Mouse (Mus musculus): ENCODE data around the gene Eps8l1. TPM values are rescaled to one million over a fixed set of nuclear protein-coding genes. Genes with fewer than 3 reads are reported as not detected.
"Not testable (repeated sequence)": the region's sequence is repeated elsewhere in the genome, so short reads cannot be mapped to it uniquely, and the experiment has no call there.

Eps8l1 gene
- not detected in 2 replicates for polyA plus RNA-seq (2012)

- H3K36me3 ChIP-seq (ENCODE audit: control insufficient read depth), result no peaks in the 10 kb centered on the region
- TF ChIP-seq GATA1 (IDR thresholded peaks at IDR 0.05; ENCODE audit: low read length) (no peak), TAL1 (IDR thresholded peaks at IDR 0.05; ENCODE audit: low read length) (no peak)
- no peaks in the 10 kb centered on the region; the same call in 1 of the 2 replicates for H3K4me1 ChIP-seq (ENCODE audit: control insufficient read depth)
- peaks cover 8% of the 10 kb centered on the region for H3K27me3 ChIP-seq (ENCODE audit: control insufficient read depth)
- no peaks in the 10 kb centered on the region for H3K9me3 ChIP-seq (ENCODE audit: control insufficient read depth, low read length)
- H3K4me3 ChIP-seq (replicated peaks), result no peak within 1 kb of the TSS
These were observed at the start of gene Eps8l1 for GRCm38 (mm10) chr7:4460576-4461434. TSS of gene Eps8l1 (plus strand) at chr7:4460674.

GRCm38 (mm10) chr7:4412406-4412805 is 48.1 kb upstream of the Eps8l1 start:
- not testable (repeated sequence) for H3K36me3 ChIP-seq (ENCODE audit: control insufficient read depth); H3K4me1 ChIP-seq (ENCODE audit: control insufficient read depth); H3K9me3 ChIP-seq (ENCODE audit: control insufficient read depth, low read length); H3K4me3 ChIP-seq (replicated peaks); H3K27me3 ChIP-seq (ENCODE audit: control insufficient read depth)

- H3K27me3 ChIP-seq (ENCODE audit: control insufficient read depth), result no peaks in the 10 kb centered on the region
- H3K36me3 ChIP-seq (ENCODE audit: control insufficient read depth), result no peaks in the 10 kb centered on the region
- no peak overlapping the region for H3K4me3 ChIP-seq (replicated peaks)
- H3K9me3 ChIP-seq (ENCODE audit: control insufficient read depth, low read length), result no peaks in the 10 kb centered on the region
- H3K4me1 ChIP-seq (ENCODE audit: control insufficient read depth), result no peaks in the 10 kb centered on the region
- TF ChIP-seq GATA1 (IDR thresholded peaks at IDR 0.05; ENCODE audit: low read length) (no peak), TAL1 (IDR thresholded peaks at IDR 0.05; ENCODE audit: low read length) (no peak)
These were observed 40.8 kb upstream of the Eps8l1 start for GRCm38 (mm10) chr7:4419681-4420080.

GRCm38 (mm10) chr7:4420230-4420629 is 40.2 kb upstream of the Eps8l1 start:
- no peaks in the 10 kb centered on the region for H3K4me1 ChIP-seq (ENCODE audit: control insufficient read depth)
- H3K27me3 ChIP-seq (ENCODE audit: control insufficient read depth), result no peaks in the 10 kb centered on the region
- TF ChIP-seq GATA1 (IDR thresholded peaks at IDR 0.05; ENCODE audit: low read length) (no peak), TAL1 (IDR thresholded peaks at IDR 0.05; ENCODE audit: low read length) (no peak)

GRCm38 (mm10) chr7:4427161-4427912 is 33.1 kb upstream of the Eps8l1 start:
- peaks cover 31% of the 10 kb centered on the region for H3K36me3 ChIP-seq (ENCODE audit: control insufficient read depth)

More at GRCm38 (mm10) chr7:4420230-4420629, 40.2 kb upstream of the Eps8l1 start:
- H3K9me3 ChIP-seq (ENCODE audit: control insufficient read depth, low read length), result no peaks in the 10 kb centered on the region
- H3K4me3 ChIP-seq (replicated peaks), result no peak overlapping the region
- no peaks in the 10 kb centered on the region for H3K36me3 ChIP-seq (ENCODE audit: control insufficient read depth)

GRCm38 (mm10) chr7:4430246-4430844 is 30.1 kb upstream of the Eps8l1 start:
- Histone ChIP-seq H3K4me3 (replicated peaks) (no peak overlapping the region), H3K4me1 (ENCODE audit: control insufficient read depth) (no peaks in the 10 kb centered on the region), H3K36me3 (ENCODE audit: control insufficient read depth) (peaks cover 46% of the 10 kb centered on the region), H3K9me3 (ENCODE audit: control insufficient read depth, low read length) (peaks cover 2% of the 10 kb centered on the region; the same call in 1 of the 2 replicates), H3K27me3 (ENCODE audit: control insufficient read depth) (no peaks in the 10 kb centered on the region)
- TF ChIP-seq GATA1 (IDR thresholded peaks at IDR 0.05; ENCODE audit: low read length) (no peak), TAL1 (IDR thresholded peaks at IDR 0.05; ENCODE audit: low read length) (no peak)

More at GRCm38 (mm10) chr7:4427161-4427912, 33.1 kb upstream of the Eps8l1 start:
- H3K27me3 ChIP-seq (ENCODE audit: control insufficient read depth), result no peaks in the 10 kb centered on the region
- no peak overlapping the region for H3K4me3 ChIP-seq (replicated peaks)
- H3K9me3 ChIP-seq (ENCODE audit: control insufficient read depth, low read length), result peaks cover 2% of the 10 kb centered on the region; the same call in 1 of the 2 replicates
- no peaks in the 10 kb centered on the region for H3K4me1 ChIP-seq (ENCODE audit: control insufficient read depth)
- no peak for TF ChIP-seq GATA1 (IDR thresholded peaks at IDR 0.05; ENCODE audit: low read length)
- TF ChIP-seq TAL1 (IDR thresholded peaks at IDR 0.05; ENCODE audit: low read length), result no peak

GRCm38 (mm10) chr7:4431548-4431947 is 28.9 kb upstream of the Eps8l1 start:
- no peaks in the 10 kb centered on the region for H3K27me3 ChIP-seq (ENCODE audit: control insufficient read depth)
- H3K36me3 ChIP-seq (ENCODE audit: control insufficient read depth), result peaks cover 51% of the 10 kb centered on the region
- no peak overlapping the region for H3K4me3 ChIP-seq (replicated peaks)
- H3K9me3 ChIP-seq (ENCODE audit: control insufficient read depth, low read length), result peaks cover 2% of the 10 kb centered on the region; the same call in 1 of the 2 replicates
- H3K4me1 ChIP-seq (ENCODE audit: control insufficient read depth), result no peaks in the 10 kb centered on the region
- TF ChIP-seq TAL1 (IDR thresholded peaks at IDR 0.05; ENCODE audit: low read length) (no peak), GATA1 (IDR thresholded peaks at IDR 0.05; ENCODE audit: low read length) (no peak)

GRCm38 (mm10) chr7:4432026-4432425 is 28.4 kb upstream of the Eps8l1 start:
- H3K27me3 ChIP-seq (ENCODE audit: control insufficient read depth), result no peaks in the 10 kb centered on the region
- H3K4me1 ChIP-seq (ENCODE audit: control insufficient read depth), result no peaks in the 10 kb centered on the region
- peaks cover 54% of the 10 kb centered on the region for H3K36me3 ChIP-seq (ENCODE audit: control insufficient read depth)
- no peak overlapping the region for H3K4me3 ChIP-seq (replicated peaks)
- TF ChIP-seq GATA1 (IDR thresholded peaks at IDR 0.05; ENCODE audit: low read length), result no peak
- no peak for TF ChIP-seq TAL1 (IDR thresholded peaks at IDR 0.05; ENCODE audit: low read length)
- peaks cover 2% of the 10 kb centered on the region; the same call in 1 of the 2 replicates for H3K9me3 ChIP-seq (ENCODE audit: control insufficient read depth, low read length)

- Histone ChIP-seq H3K4me1 (ENCODE audit: control insufficient read depth) (no peaks in the 10 kb centered on the region), H3K9me3 (ENCODE audit: control insufficient read depth, low read length) (no peaks in the 10 kb centered on the region), H3K36me3 (ENCODE audit: control insufficient read depth) (peaks cover 44% of the 10 kb centered on the region), H3K4me3 (replicated peaks) (no peak overlapping the region), H3K27me3 (ENCODE audit: control insufficient read depth) (no peaks in the 10 kb centered on the region)
- TF ChIP-seq GATA1 (IDR thresholded peaks at IDR 0.05; ENCODE audit: low read length), result no peak
- TF ChIP-seq TAL1 (IDR thresholded peaks at IDR 0.05; ENCODE audit: low read length), result no peak
These were observed 22.8 kb upstream of the Eps8l1 start for GRCm38 (mm10) chr7:4437721-4438120.
